8 mouse cellular contexts compared by ENCODE assay signal in genomic region chr11:121451753-121452635, GRCm38 (mm10). TPM values are rescaled to one million over a fixed set of nuclear protein-coding genes. Genes with fewer than 3 reads are reported as not detected.
DNase-seq lines count a peak whose midpoint lies in the region; ATAC-seq and TF ChIP-seq lines count a peak whose summit lies in the region.

Gene Tbcd, plus strand, starts transcription at chr11:121451949.

- no peak for TF ChIP-seq RAD21 in MEL (IDR thresholded peaks at IDR 0.05; ENCODE audit: low read depth, low read length)

- WGBS in cerebellum, adult 2 months = under 1% methylated on average over 58 of the region's 58 CpGs
- 3% methylated on average over 58 of the region's 58 CpGs for WGBS in forebrain, postnatal 0 days
- under 1% methylated on average over 58 of the region's 58 CpGs for WGBS in lung, embryonic 15.5 days

- DNase-seq in MEL (ENCODE audit: low read depth, low spot score) = peak; percentile 99
- DNase-seq in cerebellum, adult 2 months = peak; percentile 95 to 96
- peak; percentile 97 for DNase-seq in forebrain, postnatal 0 days
- peak; percentile 96 for DNase-seq in heart, postnatal 4 days
- peak; percentile 94 to 98 for DNase-seq in layer of hippocampus, adult 8-10 months (ENCODE audit: low spot score in 2 of 2)
- DNase-seq in ovary, adult 18-20 months (ENCODE audit: low spot score) = peak; percentile 92
- peak; percentile 96 for DNase-seq in thymus, postnatal 0 days (ENCODE audit: low spot score)

- TF ChIP-seq EP300 in MEL (IDR thresholded peaks at IDR 0.05; ENCODE audit: low read depth in 1 of 2, low read length in 2 of 2) = peak in 1 of 2 experiments; percentile 50; a peak in 1 of 4 replicates

- peaks cover 0 to 11% of the 10 kb centered on the region in 2 experiments; a peak in 3 of 4 replicates for H3K36me3 ChIP-seq in MEL (ENCODE audit: control insufficient read depth in 1 of 2, insufficient read depth in 2 of 2, low read length in 2 of 2)
- 0 out of 2 replicates have a peak, but pooled peaks cover 5% of the 10 kb centered on the region for H3K36me3 ChIP-seq in forebrain, postnatal 0 days (ENCODE audit: insufficient read depth)
- 0 out of 2 replicates have a peak, but pooled peaks cover 7% of the 10 kb centered on the region for H3K36me3 ChIP-seq in lung, embryonic 15.5 days

- H3K27ac ChIP-seq in MEL (ENCODE audit: control insufficient read depth, low read depth, low read length) = peak within 1 kb of the TSS; percentile 66
- H3K27ac ChIP-seq in cerebellum, adult 2 months (ENCODE audit: insufficient read depth, low read length) = peak within 1 kb of the TSS; percentile 16
- peak within 1 kb of the TSS; percentile 86 for H3K27ac ChIP-seq in forebrain, postnatal 0 days (ENCODE audit: low read depth, low read length)
- H3K27ac ChIP-seq in lung, embryonic 15.5 days = peak within 1 kb of the TSS; percentile 29; the same call in 1 of the 2 replicates

- peaks cover 12% of the 10 kb centered on the region for H3K79me2 ChIP-seq in MEL (ENCODE audit: control insufficient read depth, insufficient read depth, low read length, poor library complexity)

- peak within 1 kb of the TSS; percentile 65 to 89 for H3K4me3 ChIP-seq in MEL (ENCODE audit: control insufficient read depth in 1 of 2, insufficient read depth in 1 of 2, low read depth in 2 of 2, low read length in 2 of 2)
- peak within 1 kb of the TSS; percentile 85 for H3K4me3 ChIP-seq in cerebellum, adult 2 months (replicated peaks; ENCODE audit: insufficient read depth, low read depth, low read length)
- H3K4me3 ChIP-seq in forebrain, postnatal 0 days (ENCODE audit: low read depth, low read length) = peak within 1 kb of the TSS; percentile 94
- H3K4me3 ChIP-seq in lung, embryonic 15.5 days = peak within 1 kb of the TSS; percentile 99

- H3K4me2 ChIP-seq in forebrain, postnatal 0 days (ENCODE audit: low read depth) = peak within 1 kb of the TSS; percentile 60
- H3K4me2 ChIP-seq in lung, embryonic 15.5 days = peak within 1 kb of the TSS; percentile 77

- H3K9ac ChIP-seq in MEL (ENCODE audit: control insufficient read depth, low read depth, low read length, poor library complexity, severe bottlenecking) = peak within 1 kb of the TSS; percentile 86
- peak within 1 kb of the TSS; percentile 76 for H3K9ac ChIP-seq in forebrain, postnatal 0 days
- peak within 1 kb of the TSS; percentile 56 for H3K9ac ChIP-seq in lung, embryonic 15.5 days

- no peaks in the 10 kb centered on the region for H3K9me3 ChIP-seq in MEL (replicated peaks; ENCODE audit: insufficient read depth, low read length)
- no peaks in the 10 kb centered on the region for H3K9me3 ChIP-seq in forebrain, postnatal 0 days (ENCODE audit: low read length)
- H3K9me3 ChIP-seq in lung, embryonic 15.5 days = no peaks in the 10 kb centered on the region

- H3K27me3 ChIP-seq in MEL (ENCODE audit: control insufficient read depth in 1 of 2, insufficient read depth in 2 of 2, low read length in 2 of 2) = peaks cover 0 to 2% of the 10 kb centered on the region in 2 experiments; a peak in 1 of 4 replicates
- H3K27me3 ChIP-seq in cerebellum, adult 2 months (ENCODE audit: control insufficient read depth, insufficient read depth, low read length) = no peaks in the 10 kb centered on the region
- H3K27me3 ChIP-seq in forebrain, postnatal 0 days (ENCODE audit: insufficient read depth, low read length) = no peaks in the 10 kb centered on the region
- no peaks in the 10 kb centered on the region for H3K27me3 ChIP-seq in lung, embryonic 15.5 days

- H3K4me1 ChIP-seq in MEL (ENCODE audit: control insufficient read depth in 1 of 2, insufficient read depth in 2 of 2, low read length in 2 of 2) = peaks cover 4 to 13% of the 10 kb centered on the region in 2 experiments; a peak in 3 of 4 replicates
- H3K4me1 ChIP-seq in cerebellum, adult 2 months (ENCODE audit: control insufficient read depth, insufficient read depth, low read length) = peaks cover 7% of the 10 kb centered on the region; the same call in 1 of the 2 replicates
- H3K4me1 ChIP-seq in forebrain, postnatal 0 days (ENCODE audit: insufficient read depth) = peaks cover 7% of the 10 kb centered on the region; the same call in 1 of the 2 replicates
- peaks cover 17% of the 10 kb centered on the region for H3K4me1 ChIP-seq in lung, embryonic 15.5 days

- no peak for TF ChIP-seq CTCF in MEL (IDR thresholded peaks at IDR 0.05 in 2 of 3, conservative IDR thresholded peaks at IDR 0.05 in 1 of 3; ENCODE audit: control insufficient read depth in 1 of 3, insufficient read depth in 1 of 3, low read depth in 2 of 3, low read length in 3 of 3, poor library complexity in 1 of 3, severe bottlenecking in 1 of 3)
- no peak for TF ChIP-seq CTCF in cerebellum, adult 2 months (IDR thresholded peaks at IDR 0.05; ENCODE audit: borderline replicate concordance, insufficient read depth, low read depth, low read length)
- TF ChIP-seq CTCF in forebrain, postnatal 0 days (IDR thresholded peaks at IDR 0.05; ENCODE audit: low read depth) = peak; percentile 44

- peak; percentile 97 for ATAC-seq in forebrain, postnatal 0 days
- peak; percentile 97 for ATAC-seq in lung, embryonic 15.5 days (ENCODE audit: borderline replicate concordance, extremely low read depth, low FRiP score, low TSS enrichment)

- TF ChIP-seq POLR2A in MEL (IDR thresholded peaks at IDR 0.05; ENCODE audit: control insufficient read depth in 1 of 2, insufficient read depth in 1 of 2, low read depth in 1 of 2, low read length in 2 of 2, poor library complexity in 1 of 2) = peak; percentile 81 to 92
- TF ChIP-seq POLR2A in cerebellum, adult 2 months (IDR thresholded peaks at IDR 0.05; ENCODE audit: borderline replicate concordance, insufficient read depth, low read length) = peak; percentile 63

TF ChIP-seq in MEL, 35 proteins besides CTCF, POLR2A, EP300 and RAD21 (continues in another document):
- no peak for TF ChIP-seq JUND (IDR thresholded peaks at IDR 0.05; ENCODE audit: low read depth, low read length)
- peak; percentile 99 for TF ChIP-seq MAZ (IDR thresholded peaks at IDR 0.05; ENCODE audit: low read depth, low read length)
- TF ChIP-seq TCF12 (IDR thresholded peaks at IDR 0.05; ENCODE audit: low read depth, low read length) = peak; percentile 77
- TF ChIP-seq ZMIZ1 (IDR thresholded peaks at IDR 0.05; ENCODE audit: low read depth, low read length) = peak; percentile 86; the same call in 1 of the 2 replicates
- TF ChIP-seq E2F4 (IDR thresholded peaks at IDR 0.05; ENCODE audit: borderline replicate concordance, low read depth, low read length) = peak; percentile 50; the same call in 1 of the 2 replicates
- TF ChIP-seq UBTF (IDR thresholded peaks at IDR 0.05; ENCODE audit: borderline replicate concordance, insufficient read depth, low read depth, low read length) = 0 out of 2 replicates have a peak, but pooled peaks have one; percentile 83
- no peak; the same call in 1 of the 2 replicates for TF ChIP-seq GATA1 (IDR thresholded peaks at IDR 0.05; ENCODE audit: low read depth, low read length)
- no peak for TF ChIP-seq ZKSCAN1 (IDR thresholded peaks at IDR 0.05; ENCODE audit: low read depth, low read length)
- peak; percentile 96 for TF ChIP-seq NELFE (IDR thresholded peaks at IDR 0.05; ENCODE audit: low read depth, low read length)
- no peak for TF ChIP-seq CHD1 (IDR thresholded peaks at IDR 0.05; ENCODE audit: low read depth, low read length)
- peak; percentile 41; the same call in 1 of the 2 replicates for TF ChIP-seq RCOR1 (IDR thresholded peaks at IDR 0.05; ENCODE audit: low read depth, low read length)
- TF ChIP-seq USF2 (IDR thresholded peaks at IDR 0.05; ENCODE audit: borderline replicate concordance in 1 of 2, insufficient read depth in 1 of 2, low read depth in 1 of 2, low read length in 2 of 2) = no peak
- peak; percentile 100 for TF ChIP-seq SIN3A (IDR thresholded peaks at IDR 0.05; ENCODE audit: low read length)
- TF ChIP-seq ZNF384 (IDR thresholded peaks at IDR 0.05; ENCODE audit: low read depth, low read length) = no peak
- TF ChIP-seq MXI1 (IDR thresholded peaks at IDR 0.05; ENCODE audit: low read depth, low read length) = peak; percentile 99
- no peak; the same call in 1 of the 2 replicates for TF ChIP-seq MYB (IDR thresholded peaks at IDR 0.05; ENCODE audit: low read depth, low read length)
- TF ChIP-seq NRF1 (IDR thresholded peaks at IDR 0.05; ENCODE audit: insufficient read depth, low read depth, low read length, poor library complexity, severe bottlenecking) = peak; percentile 50; the same call in 1 of the 2 replicates
- peak; percentile 77 for TF ChIP-seq MAX (IDR thresholded peaks at IDR 0.05; ENCODE audit: low read length)
- TF ChIP-seq ELF1 (IDR thresholded peaks at IDR 0.05; ENCODE audit: low read depth, low read length) = peak; percentile 97
- TF ChIP-seq ZC3H11A (IDR thresholded peaks at IDR 0.05; ENCODE audit: low read depth, low read length) = no peak
- no peak for TF ChIP-seq TAL1 (IDR thresholded peaks at IDR 0.05; ENCODE audit: low read length)
- no peak for TF ChIP-seq MEF2A (IDR thresholded peaks at IDR 0.05; ENCODE audit: extremely low read depth, insufficient replicate concordance, low read depth, low read length, poor library complexity, severe bottlenecking)
- peak; percentile 48; the same call in 1 of the 2 replicates for TF ChIP-seq USF1 (IDR thresholded peaks at IDR 0.05; ENCODE audit: low read depth, low read length)
- TF ChIP-seq KAT2A (conservative IDR thresholded peaks at IDR 0.05; ENCODE audit: low read depth, low read length) = peak; percentile 95
- TF ChIP-seq CHD2 (IDR thresholded peaks at IDR 0.05; ENCODE audit: low read length) = peak; percentile 91
- peak; percentile 53; the same call in 1 of the 2 replicates for TF ChIP-seq ETS1 (IDR thresholded peaks at IDR 0.05; ENCODE audit: low read depth, low read length)
- TF ChIP-seq MYC (IDR thresholded peaks at IDR 0.05; ENCODE audit: low read depth, low read length) = peak; percentile 64; the same call in 1 of the 2 replicates
- TF ChIP-seq HCFC1 (IDR thresholded peaks at IDR 0.05; ENCODE audit: low read depth, low read length) = peak; percentile 99

RNA-seq across cellular contexts. Expression of gene Tbcd, which starts in this region (rescaled TPM):
- 65.3 and 72.3 TPM in 2 replicates for total RNA-seq in MEL (2012; rRNA removed)
- polyA plus RNA-seq in MEL (2012; ENCODE audit: insufficient read depth in 1 of 2, insufficient read length in 2 of 2, low read depth in 1 of 2, low replicate concordance in 2 of 2, missing spikeins in 1 of 2) = 10 to 100 TPM in 1 of 2 experiments, not detected in 1; 50.0 TPM
- 76.8 and 77.5 TPM in 2 replicates for polyA plus RNA-seq in cerebellum, adult 2 months (2012; rRNA removed)
- total RNA-seq in forebrain, postnatal 0 days (2014; rRNA removed) = 75.3 and 90.8 TPM in 2 replicates
- 49.3 and 56.5 TPM in 2 replicates for polyA plus RNA-seq in forebrain, postnatal 0 days (2015; fragmentation: Nextera tagmentation; extraction: Ambion mirVana)
- 10 to 100 TPM; 24.7 to 25.2 TPM for total RNA-seq in heart, postnatal 4 days (2021)
- 10 to 100 TPM; 40.3 to 43.8 (median 42.4) TPM for total RNA-seq in layer of hippocampus, adult 8-10 months (2022)
- 36.7 and 37.1 TPM in 2 replicates for polyA plus RNA-seq in lung, embryonic 15.5 days (2015; fragmentation: Nextera tagmentation; extraction: Ambion mirVana)
- 45.5 and 51.7 TPM in 2 replicates for polyA plus RNA-seq in thymus, postnatal 0 days (2015; fragmentation: Nextera tagmentation; extraction: Ambion mirVana)

Comparison
In these comparisons a context has a peak if more than half of its experiments do, and no peak if none do; other contexts are left out.
1. Peak in every context shown above with its lines: DNase-seq, ATAC-seq, H3K4me3 ChIP-seq and H3K27ac ChIP-seq.
2. H3K27ac ChIP-seq: peak in every context shown above with its lines; median percentile 86 in forebrain, postnatal 0 days; 66 in MEL; 29 in lung, embryonic 15.5 days; 16 in cerebellum, adult 2 months.